Mouse (Mus musculus): ENCODE results near the gene Isyna1. TPM values are rescaled to one million over a fixed set of nuclear protein-coding genes. Genes with fewer than 3 reads are reported as not detected.

Isyna1 gene
- total RNA-seq, 4 experiments from 2014 or later, result 15.5 to 37.5 (median 23.7) TPM

- DNase-seq (ENCODE audit: low spot score), result no peak
Measured at GRCm38 (mm10) chr8:70622220-70622619, 28.0 kb downstream of the Isyna1 start.

- DNase-seq (ENCODE audit: low spot score), result no peak
Measured at GRCm38 (mm10) chr8:70625104-70625503, 30.9 kb downstream of the Isyna1 start.

GRCm38 (mm10) chr8:70627041-70627440 lies 32.9 kb downstream of the Isyna1 start:
- DNase-seq (ENCODE audit: low spot score), result no peak

GRCm38 (mm10) chr8:70628986-70629490 lies 34.9 kb downstream of the Isyna1 start:
- DNase-seq (ENCODE audit: low spot score), result no peak

GRCm38 (mm10) chr8:70629574-70630531 lies 35.7 kb downstream of the Isyna1 start:
- DNase-seq (ENCODE audit: low spot score), result peak; percentile 87

- DNase-seq (ENCODE audit: low spot score), result no peak
Measured at GRCm38 (mm10) chr8:70630532-70631381, 36.6 kb downstream of the Isyna1 start.

GRCm38 (mm10) chr8:70631436-70631835 lies 37.3 kb downstream of the Isyna1 start:
- no peak for DNase-seq (ENCODE audit: low spot score)

GRCm38 (mm10) chr8:70632346-70632892 lies 38.2 kb downstream of the Isyna1 start, which contains the start of gene Gdf15:
Gene Gdf15, minus strand, starts transcription at chr8:70632456.
- DNase-seq (ENCODE audit: low spot score), result no peak

GRCm38 (mm10) chr8:70634066-70634465 lies 39.9 kb downstream of the Isyna1 start:
- peak; percentile 78 for DNase-seq (ENCODE audit: low spot score)

- no peak for DNase-seq (ENCODE audit: low spot score)
Measured at GRCm38 (mm10) chr8:70635527-70635926, 41.4 kb downstream of the Isyna1 start.

GRCm38 (mm10) chr8:70636838-70637237 lies 42.7 kb downstream of the Isyna1 start:
- DNase-seq (ENCODE audit: low spot score), result no peak

- DNase-seq (ENCODE audit: low spot score), result no peak
Measured at GRCm38 (mm10) chr8:70638752-70639151, 44.6 kb downstream of the Isyna1 start.

- no peak for DNase-seq (ENCODE audit: low spot score)
Measured at GRCm38 (mm10) chr8:70643019-70643418, 48.8 kb downstream of the Isyna1 start.

- no peak for DNase-seq (ENCODE audit: low spot score)
Measured at GRCm38 (mm10) chr8:70644065-70644464, 49.9 kb downstream of the Isyna1 start.

GRCm38 (mm10) chr8:70645501-70646224 lies 51.5 kb downstream of the Isyna1 start:
- peak; percentile 69 for DNase-seq (ENCODE audit: low spot score)

GRCm38 (mm10) chr8:70646369-70646768 lies 52.2 kb downstream of the Isyna1 start:
- no peak for DNase-seq (ENCODE audit: low spot score)

GRCm38 (mm10) chr8:70646775-70647174 lies 52.6 kb downstream of the Isyna1 start:
- DNase-seq (ENCODE audit: low spot score), result no peak

Data from heart, adult 8-10 months (tissue).